Mouse (Mus musculus): ENCODE data around the gene Cdk19. TPM values are rescaled to one million over a fixed set of nuclear protein-coding genes. Genes with fewer than 3 reads are reported as not detected.
"Not testable (repeated sequence)": the region's sequence is repeated elsewhere in the genome, so short reads cannot be mapped to it uniquely, and the experiment has no call there.

The Cdk19 gene
- 39.7 and 41.0 TPM in 2 replicates for polyA plus RNA-seq (2012; rRNA removed)

DNA sequence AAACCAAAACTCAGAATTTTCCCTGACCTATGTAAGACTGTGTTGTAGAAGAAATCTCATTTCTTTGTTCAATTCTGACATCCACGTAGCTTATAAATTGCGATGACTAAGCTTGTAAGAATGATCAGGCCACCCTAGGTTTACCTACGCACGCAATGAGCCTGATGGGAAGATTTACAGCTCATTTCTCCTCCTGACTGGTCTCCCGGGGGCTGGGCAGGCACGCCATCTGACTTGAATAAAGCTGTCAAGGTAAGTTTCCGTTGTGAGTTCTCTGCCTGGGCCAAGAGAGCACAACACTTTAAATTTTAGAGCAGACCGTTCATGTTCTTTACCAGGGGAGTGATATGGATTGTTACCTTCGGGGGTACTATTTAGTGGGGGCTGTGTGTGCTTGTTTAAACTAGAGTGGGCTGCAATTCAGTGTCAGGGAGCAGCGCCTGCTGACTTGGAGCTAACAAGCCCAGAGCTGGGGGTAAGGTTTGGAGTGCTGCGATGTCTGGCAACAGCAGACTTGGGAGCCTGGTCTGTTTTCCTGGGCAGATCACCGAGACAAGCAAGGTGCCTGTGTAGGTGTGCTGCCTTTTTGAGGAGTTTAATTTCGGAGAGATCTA, at the start of gene Cdk19:
Cdk19 (plus strand) TSS at position 214 of the 614 bp plus-strand sequence.
- H3K27ac ChIP-seq (ENCODE audit: insufficient read depth, low read length) = no peak within 1 kb of the TSS
- TF ChIP-seq CTCF (IDR thresholded peaks at IDR 0.05; ENCODE audit: extremely low read depth, insufficient read depth, low read length) (no peak), POLR2A (IDR thresholded peaks at IDR 0.05; ENCODE audit: extremely low read depth, insufficient read depth, low read length) (no peak)
- no peaks in the 10 kb centered on the region for H3K4me1 ChIP-seq (ENCODE audit: control insufficient read depth, insufficient read depth, low read length)
- H3K4me3 ChIP-seq (ENCODE audit: insufficient read depth, low read length) = no peak within 1 kb of the TSS

DNA sequence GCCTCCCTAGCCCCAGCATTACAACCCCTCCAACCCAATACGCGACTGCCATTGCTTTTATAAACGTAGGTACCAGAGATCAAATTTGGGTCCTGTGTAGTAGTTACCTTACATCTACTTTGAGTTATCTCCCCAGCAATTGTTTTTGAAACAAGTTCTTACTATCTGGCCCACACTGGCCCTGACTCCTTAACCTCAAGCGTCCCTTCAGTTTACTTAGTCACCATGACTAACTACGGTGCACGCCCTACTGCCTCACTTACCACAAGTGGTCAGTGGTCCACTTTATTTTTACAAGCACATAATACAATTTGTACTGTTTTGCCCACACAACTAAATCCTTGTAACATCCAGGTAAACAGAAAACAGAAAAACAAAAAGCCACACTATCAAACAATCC, 46.7 kb upstream of the Cdk19 start:
- Histone ChIP-seq H3K27ac (ENCODE audit: insufficient read depth, low read length) (no peak overlapping the region), H3K4me3 (ENCODE audit: insufficient read depth, low read length) (no peak overlapping the region), H3K4me1 (ENCODE audit: control insufficient read depth, insufficient read depth, low read length) (peaks cover 3% of the 10 kb centered on the region; the same call in 1 of the 2 replicates)
- TF ChIP-seq CTCF (IDR thresholded peaks at IDR 0.05; ENCODE audit: extremely low read depth, insufficient read depth, low read length) (no peak), POLR2A (IDR thresholded peaks at IDR 0.05; ENCODE audit: extremely low read depth, insufficient read depth, low read length) (no peak)

DNA sequence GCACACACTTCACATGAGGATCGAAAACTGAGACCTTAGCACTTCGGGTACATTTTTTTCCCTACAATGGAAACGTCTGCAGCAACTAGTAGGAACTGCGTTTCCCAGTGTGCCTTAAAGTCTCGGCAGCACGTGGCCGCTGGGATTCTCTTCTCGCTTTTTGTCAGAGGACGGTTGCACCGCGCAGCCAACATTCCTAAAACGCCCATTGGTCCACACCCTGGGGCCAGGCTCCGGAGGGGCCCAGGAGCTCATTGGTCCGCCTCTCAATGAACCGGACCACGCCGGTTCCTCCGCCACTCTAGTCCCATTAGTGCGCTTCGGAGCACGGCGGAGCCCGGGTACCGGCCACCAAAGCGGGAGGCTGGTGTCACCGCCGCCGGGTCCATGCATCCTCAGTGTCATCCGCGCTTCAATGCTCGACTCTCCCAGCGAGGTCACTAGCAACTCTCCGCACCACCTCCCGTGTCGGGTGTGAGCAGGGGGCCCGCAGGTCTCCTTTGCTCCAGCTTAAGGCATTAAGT, 38.7 kb upstream of the Cdk19 start:
- TF ChIP-seq POLR2A (IDR thresholded peaks at IDR 0.05; ENCODE audit: extremely low read depth, insufficient read depth, low read length) (no peak; the same call in 1 of the 2 replicates), CTCF (IDR thresholded peaks at IDR 0.05; ENCODE audit: extremely low read depth, insufficient read depth, low read length) (no peak)
- H3K4me3 ChIP-seq (ENCODE audit: insufficient read depth, low read length) = peak overlapping the region; percentile 66
- H3K4me1 ChIP-seq (ENCODE audit: control insufficient read depth, insufficient read depth, low read length) = peaks cover 7% of the 10 kb centered on the region; the same call in 1 of the 2 replicates
- H3K27ac ChIP-seq (ENCODE audit: insufficient read depth, low read length) = no peak overlapping the region

DNA sequence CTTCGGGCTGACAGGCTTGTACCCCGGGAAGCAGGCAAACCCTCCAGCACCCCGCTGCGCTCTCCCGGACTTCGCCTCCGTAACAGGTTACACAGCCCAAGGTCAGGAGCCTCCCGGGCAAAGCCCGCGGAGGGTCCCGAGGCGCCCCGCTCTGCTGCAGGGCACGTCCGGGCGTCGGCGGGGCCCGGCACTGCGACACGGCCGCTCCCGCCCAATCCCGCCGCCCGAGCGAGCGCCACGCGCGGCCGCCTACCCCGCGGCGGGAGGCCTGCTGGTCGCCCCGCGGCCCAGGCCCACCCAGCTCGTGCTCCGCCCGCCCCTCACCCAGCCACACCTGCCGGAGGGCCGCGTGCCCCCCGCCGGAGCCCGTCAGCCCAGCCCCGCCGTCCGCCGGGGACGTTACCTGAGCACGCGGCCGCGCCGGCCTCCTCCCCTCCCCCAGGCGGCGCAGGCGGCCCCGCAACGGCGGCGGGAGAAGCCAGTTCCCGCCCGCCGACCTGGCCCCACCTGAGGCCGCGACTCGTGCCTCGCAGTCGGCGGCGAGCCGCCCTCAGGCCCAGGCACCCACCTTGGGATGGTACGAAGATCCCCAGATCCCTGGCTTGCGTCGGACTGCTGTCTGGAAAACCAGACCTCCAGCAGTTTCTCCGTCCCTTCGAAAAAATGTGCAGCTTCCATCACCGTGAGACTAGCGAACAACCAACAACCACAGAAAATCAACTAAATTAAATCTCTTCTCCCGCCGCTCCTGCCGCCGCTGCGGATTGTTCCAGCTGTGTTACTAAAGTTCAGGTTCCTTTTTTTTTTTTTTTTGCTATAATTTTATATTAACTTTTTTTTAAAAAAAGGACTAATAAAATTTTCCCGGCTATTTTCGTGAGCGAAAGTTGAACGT, 37.9 kb upstream of the Cdk19 start:
- not testable (repeated sequence) for H3K27ac ChIP-seq (ENCODE audit: insufficient read depth, low read length); H3K4me1 ChIP-seq (ENCODE audit: control insufficient read depth, insufficient read depth, low read length)
- H3K4me3 ChIP-seq (ENCODE audit: insufficient read depth, low read length) = peak overlapping the region; percentile 66

DNA sequence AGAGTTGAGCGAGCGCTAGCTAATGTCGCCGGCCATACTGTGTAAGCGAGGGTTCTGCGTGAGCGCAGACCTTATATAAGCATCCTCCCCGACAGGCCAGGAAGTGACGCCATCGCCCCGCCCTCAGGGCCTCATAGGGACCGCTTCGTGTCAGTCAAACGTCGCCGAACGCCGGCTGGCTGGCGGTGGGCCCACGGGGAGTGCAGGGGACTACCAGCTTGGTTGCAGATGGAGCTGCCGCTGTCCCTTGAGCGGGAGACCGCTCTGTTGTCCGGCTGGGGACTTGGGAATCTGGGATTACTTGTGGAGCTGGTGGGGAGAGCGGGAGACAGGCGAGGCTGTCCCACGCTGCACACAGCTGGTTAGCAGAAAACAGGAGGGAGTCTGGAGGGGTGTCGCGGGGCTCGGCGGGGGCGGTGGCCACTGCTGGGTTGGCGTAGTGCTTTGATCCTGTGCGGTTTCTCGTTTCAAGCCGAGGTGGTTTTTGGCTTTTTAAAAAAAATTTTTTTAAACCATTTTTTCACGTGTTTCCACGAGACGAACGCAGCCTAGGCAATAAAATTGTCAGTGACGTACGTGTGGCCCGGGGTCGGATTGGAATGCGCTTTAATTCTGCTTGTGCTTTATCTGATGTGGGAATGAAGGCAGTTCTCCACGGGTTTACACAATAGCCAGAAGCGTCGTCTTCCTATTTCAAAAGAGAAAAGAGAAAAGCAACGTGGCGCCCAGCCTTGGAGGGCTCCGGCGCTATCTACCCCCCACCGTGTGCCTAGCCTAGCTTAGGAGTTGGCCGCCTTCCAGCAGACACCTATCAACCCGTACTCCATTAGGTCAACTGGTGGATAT, 37.0 kb upstream of the Cdk19 start, which contains the start of gene Amd1:
Amd1 (minus strand) TSS at position 47 of the 846 bp plus-strand sequence.
- Histone ChIP-seq H3K27ac (ENCODE audit: insufficient read depth, low read length) (peak within 1 kb of the TSS; percentile 51; the same call in 1 of the 2 replicates), H3K4me3 (ENCODE audit: insufficient read depth, low read length) (peak within 1 kb of the TSS; percentile 66), H3K4me1 (ENCODE audit: control insufficient read depth, insufficient read depth, low read length) (peaks cover 4% of the 10 kb centered on the region; the same call in 1 of the 2 replicates)
- TF ChIP-seq POLR2A (IDR thresholded peaks at IDR 0.05; ENCODE audit: extremely low read depth, insufficient read depth, low read length) (peak; percentile 96), CTCF (IDR thresholded peaks at IDR 0.05; ENCODE audit: extremely low read depth, insufficient read depth, low read length) (no peak)

DNA sequence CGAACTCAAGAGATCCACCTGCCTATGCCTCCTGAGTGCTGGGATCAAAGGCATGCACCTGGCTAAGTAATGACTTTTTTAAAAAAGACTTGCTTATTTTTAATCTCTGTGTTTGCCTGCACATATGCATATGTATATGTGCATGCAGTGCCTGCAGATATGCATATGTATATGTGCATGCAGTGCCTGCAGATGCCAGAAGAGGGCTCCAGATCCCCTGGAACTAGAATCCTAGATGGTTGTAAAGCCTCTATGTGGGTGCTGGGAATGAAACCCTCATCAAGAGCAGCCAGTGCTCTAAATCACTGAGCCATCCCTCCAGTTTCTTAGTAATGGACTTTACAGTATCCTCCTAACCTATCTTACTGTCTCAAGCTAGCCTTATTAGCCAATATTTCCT, 33.4 kb upstream of the Cdk19 start:
- TF ChIP-seq CTCF (IDR thresholded peaks at IDR 0.05; ENCODE audit: extremely low read depth, insufficient read depth, low read length) (no peak), POLR2A (IDR thresholded peaks at IDR 0.05; ENCODE audit: extremely low read depth, insufficient read depth, low read length) (no peak)
- no peak overlapping the region for H3K27ac ChIP-seq (ENCODE audit: insufficient read depth, low read length)
- no peak overlapping the region for H3K4me3 ChIP-seq (ENCODE audit: insufficient read depth, low read length)
- H3K4me1 ChIP-seq (ENCODE audit: control insufficient read depth, insufficient read depth, low read length) = no peaks in the 10 kb centered on the region

DNA sequence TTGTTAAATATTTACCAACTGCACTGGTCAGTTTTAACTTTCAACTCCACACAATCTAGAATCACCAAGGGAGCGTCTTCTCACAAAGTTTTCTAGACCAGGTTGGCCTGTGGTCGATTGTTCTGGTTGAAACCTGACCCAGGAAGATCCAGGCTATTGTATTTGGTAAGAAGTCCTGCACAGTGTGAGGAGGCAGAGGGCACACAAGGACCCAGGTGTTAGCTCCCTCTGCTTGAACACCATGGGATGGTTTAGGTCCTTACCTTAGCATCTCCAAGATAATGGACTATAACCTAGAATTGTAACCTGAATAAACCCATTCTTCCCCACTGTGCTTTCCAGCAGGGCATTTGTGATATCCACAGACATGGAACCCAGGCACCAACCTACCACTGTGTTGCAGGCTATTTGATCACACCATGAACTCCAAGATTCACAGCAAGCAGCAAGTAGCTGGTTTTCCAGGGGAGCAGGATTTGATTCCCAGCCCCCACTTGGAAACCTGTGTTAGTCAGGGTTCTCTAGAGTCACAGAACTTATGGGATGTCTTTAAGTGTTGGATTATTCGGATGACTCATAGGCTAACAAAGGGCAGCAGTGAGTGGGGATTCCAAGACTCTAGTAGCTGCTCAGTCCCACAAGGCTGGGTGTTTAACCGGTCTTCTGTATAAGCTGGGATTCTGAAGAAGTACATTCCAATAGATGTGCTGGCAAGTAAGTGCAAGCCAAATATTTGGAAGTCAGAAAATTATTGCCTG, 31.4 kb upstream of the Cdk19 start:
- H3K27ac ChIP-seq (ENCODE audit: insufficient read depth, low read length) = no peak overlapping the region
- no peak for TF ChIP-seq CTCF (IDR thresholded peaks at IDR 0.05; ENCODE audit: extremely low read depth, insufficient read depth, low read length)
- no peak for TF ChIP-seq POLR2A (IDR thresholded peaks at IDR 0.05; ENCODE audit: extremely low read depth, insufficient read depth, low read length)
- no peaks in the 10 kb centered on the region for H3K4me1 ChIP-seq (ENCODE audit: control insufficient read depth, insufficient read depth, low read length)
- H3K4me3 ChIP-seq (ENCODE audit: insufficient read depth, low read length) = no peak overlapping the region

DNA sequence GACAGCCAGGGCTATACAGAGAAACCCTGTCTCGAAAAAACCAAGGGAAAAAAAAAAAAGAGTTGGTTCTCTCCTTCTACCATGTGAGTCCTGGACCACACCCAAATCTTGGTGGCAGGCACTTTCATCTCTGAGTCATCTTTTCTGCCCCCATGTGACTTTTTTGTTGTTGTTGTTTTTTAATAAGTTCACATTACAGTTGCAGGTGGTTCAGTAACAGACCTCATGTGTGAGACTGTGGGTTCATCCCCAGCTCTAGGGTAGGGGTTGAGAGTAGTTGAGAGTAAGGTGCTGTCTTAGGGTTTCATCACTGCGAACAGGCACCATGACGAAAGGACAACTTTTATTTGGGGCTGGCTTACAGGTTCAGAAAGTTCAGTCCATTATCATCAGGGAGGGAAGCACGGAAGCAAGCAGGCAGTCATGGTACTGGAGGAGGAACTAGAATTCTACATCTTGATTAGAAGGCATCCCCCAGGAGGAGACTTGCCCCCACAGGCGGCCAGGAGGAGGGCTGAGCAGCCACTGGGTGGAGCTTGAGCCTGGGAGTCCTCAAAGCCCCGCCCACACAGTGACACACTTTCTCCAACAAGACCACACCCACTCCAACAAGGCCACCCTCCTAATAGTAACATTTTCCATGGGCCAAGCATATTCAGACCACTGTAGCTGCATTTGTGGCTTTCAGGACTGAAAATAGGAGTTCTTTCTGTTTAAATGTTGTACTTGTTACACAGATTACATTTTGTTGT, 29.3 kb upstream of the Cdk19 start:
- H3K27ac ChIP-seq (ENCODE audit: insufficient read depth, low read length) = no peak overlapping the region
- TF ChIP-seq CTCF (IDR thresholded peaks at IDR 0.05; ENCODE audit: extremely low read depth, insufficient read depth, low read length) = no peak
- no peak for TF ChIP-seq POLR2A (IDR thresholded peaks at IDR 0.05; ENCODE audit: extremely low read depth, insufficient read depth, low read length)
- H3K4me1 ChIP-seq (ENCODE audit: control insufficient read depth, insufficient read depth, low read length) = no peaks in the 10 kb centered on the region
- H3K4me3 ChIP-seq (ENCODE audit: insufficient read depth, low read length) = no peak overlapping the region
